Mouse (Mus musculus): Measurements from ENCODE around the gene Vangl1. TPM values are rescaled to one million over a fixed set of nuclear protein-coding genes. Genes with fewer than 3 reads are reported as not detected.

Gene Vangl1
- polyA plus RNA-seq (2015; fragmentation: Illumina TruSeq; extraction: RNeasy Lipid Tissue Mini Kit (QIAGEN cat#74804); ENCODE audit: insufficient read depth, low read depth, low replicate concordance) = 2.7 TPM

DNA sequence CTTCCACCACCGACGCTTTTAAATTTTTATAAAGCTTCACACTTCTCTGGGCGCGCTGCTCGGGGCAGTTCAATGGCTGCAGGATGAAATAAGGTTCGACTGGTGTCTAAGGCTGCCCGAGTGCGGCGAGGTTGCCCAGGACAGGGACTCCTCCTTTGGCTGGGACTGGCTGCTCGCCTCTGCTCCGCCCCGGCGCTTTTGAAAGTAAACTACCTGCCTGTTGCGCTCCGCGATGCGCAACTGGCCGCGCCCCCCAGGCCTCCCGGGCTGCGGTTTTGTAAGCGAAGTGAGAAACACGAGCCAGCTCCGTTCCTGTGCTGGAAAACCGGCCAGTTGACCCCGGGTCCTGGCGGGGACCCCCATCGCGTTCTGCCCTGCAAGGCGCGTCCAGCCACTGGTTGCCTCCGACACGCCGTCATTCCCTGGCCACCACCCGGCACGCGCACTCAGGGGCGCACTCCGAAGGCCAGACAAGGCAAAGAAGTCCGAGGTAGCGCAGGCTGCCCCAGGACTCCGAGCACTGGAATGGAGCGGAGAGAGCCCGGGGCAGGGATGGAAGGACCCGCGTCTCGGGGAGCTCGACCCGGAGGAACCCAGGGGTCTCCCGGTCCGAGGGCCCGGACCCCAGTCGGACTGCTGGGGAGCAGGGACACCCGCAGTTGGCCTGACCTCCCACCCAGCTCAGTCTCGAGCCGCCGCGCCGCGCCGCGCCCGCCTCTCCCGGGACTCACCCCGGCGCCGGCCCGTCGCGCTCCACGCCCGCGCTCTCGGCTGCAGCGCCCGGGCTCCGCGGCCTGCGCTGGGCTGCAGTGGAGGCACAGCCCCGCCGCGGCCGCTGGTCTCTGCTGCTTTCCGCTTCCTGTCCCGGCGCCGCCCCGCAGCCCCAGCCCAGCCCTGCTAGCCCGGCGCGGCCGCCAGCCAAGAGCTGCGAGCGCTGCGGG, at the start of gene Vangl1:
TSS of gene Vangl1 (minus strand) at position 913 of the 941 bp plus-strand sequence.

Other genes starting within 250 kb of the Vangl1 start
- not detected for gene Nhlh2, start 194.6 kb downstream of the Vangl1 start, polyA plus RNA-seq (2015; fragmentation: Illumina TruSeq; extraction: RNeasy Lipid Tissue Mini Kit (QIAGEN cat#74804); ENCODE audit: insufficient read depth, low read depth, low replicate concordance)
- gene Casq2, start 118.3 kb downstream of the Vangl1 start, polyA plus RNA-seq (2015; fragmentation: Illumina TruSeq; extraction: RNeasy Lipid Tissue Mini Kit (QIAGEN cat#74804); ENCODE audit: insufficient read depth, low read depth, low replicate concordance) = 2.3 TPM

All from pancreas, adult 10 weeks (tissue).